Mouse (Mus musculus) MEL (cell line): ENCODE measurements around the gene Ostm1.

Experiments used
- CTCF ChIP-seq, 3 experiments: IDR thresholded peaks in 2 of 3; conservative IDR thresholded peaks in 1 of 3; 2 replicates each; pipeline ENCODE4 v1.5.1; 2011 to 2012; ENCODE audit warnings: low read length in 3 of 3, low read depth in 2 of 3, mild to moderate bottlenecking in 2 of 3, improper control_type of control experiment in 1 of 3, inconsistent platforms in 1 of 3, mixed read lengths in 1 of 3, moderate library complexity in 1 of 3; ENCODE audit not compliant: control insufficient read depth in 1 of 3, insufficient read depth in 1 of 3, poor library complexity in 1 of 3, severe bottlenecking in 1 of 3
- EP300 ChIP-seq, 2 experiments: IDR thresholded peaks; 2 replicates each; pipeline ENCODE4 v1.6.1; 2011; ENCODE audit warnings: improper control_type of control experiment in 2 of 2, low read length in 2 of 2, low read depth in 1 of 2, mild to moderate bottlenecking in 1 of 2
- ETS1 ChIP-seq: IDR thresholded peaks from 2 replicates; pipeline ENCODE4 v1.6.1; 2012; ENCODE audit warnings: low read depth, mild to moderate bottlenecking, inconsistent platforms, low read length, improper control_type of control experiment, moderate library complexity
- MAFK ChIP-seq: IDR thresholded peaks from 2 replicates; pipeline ENCODE4 v1.6.1; 2011; ENCODE audit warnings: low read depth, mild to moderate bottlenecking, low read length, improper control_type of control experiment, borderline replicate concordance
- MAX ChIP-seq: IDR thresholded peaks from 2 replicates; pipeline ENCODE4 v1.6.1; 2011; ENCODE audit warnings: low read length, improper control_type of control experiment
- NRF1 ChIP-seq: IDR thresholded peaks from 2 replicates; pipeline ENCODE4 v1.6.1; 2014; ENCODE audit warnings: low read depth, mild to moderate bottlenecking, inconsistent platforms, low read length, improper control_type of control experiment, moderate library complexity; ENCODE audit not compliant: poor library complexity, insufficient read depth, severe bottlenecking
- POLR2A ChIP-seq, 2 experiments: IDR thresholded peaks; 2 replicates each; pipeline ENCODE4 v1.6.1; 2011 to 2012; ENCODE audit warnings: low read length in 2 of 2, mild to moderate bottlenecking in 2 of 2, control low read depth in 1 of 2, improper control_type of control experiment in 1 of 2, low read depth in 1 of 2, moderate library complexity in 1 of 2; ENCODE audit not compliant: control insufficient read depth in 1 of 2, insufficient read depth in 1 of 2, poor library complexity in 1 of 2

DNA sequence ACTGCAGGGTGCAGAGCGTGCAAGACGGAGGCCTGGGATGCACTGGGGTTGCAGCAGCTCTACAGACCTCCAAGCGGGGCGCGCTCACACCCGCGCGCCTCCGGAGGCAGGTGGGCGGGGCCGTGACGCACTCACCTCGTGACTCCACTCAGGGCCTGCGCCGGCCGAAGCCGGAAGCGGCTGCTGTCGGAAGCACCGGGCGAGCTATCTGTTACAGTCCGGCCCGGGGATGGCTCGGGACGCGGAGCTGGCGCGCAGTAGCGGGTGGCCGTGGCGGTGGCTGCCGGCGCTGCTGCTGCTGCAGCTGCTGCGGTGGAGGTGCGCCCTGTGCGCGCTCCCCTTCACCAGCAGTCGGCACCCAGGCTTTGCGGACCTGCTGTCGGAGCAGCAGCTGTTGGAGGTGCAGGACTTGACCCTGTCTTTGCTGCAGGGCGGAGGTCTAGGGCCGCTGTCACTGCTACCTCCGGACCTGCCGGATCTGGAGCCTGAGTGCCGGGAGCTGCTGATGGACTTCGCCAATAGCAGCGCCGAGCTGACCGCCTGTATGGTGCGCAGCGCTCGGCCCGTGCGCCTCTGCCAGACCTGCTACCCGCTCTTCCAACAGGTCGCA is 95.2 kb downstream of the Ostm1 start:
- TF ChIP-seq EP300 (IDR thresholded peaks at IDR 0.05; ENCODE audit: low read depth in 1 of 2, low read length in 2 of 2) (no peak), POLR2A (IDR thresholded peaks at IDR 0.05; ENCODE audit: control insufficient read depth in 1 of 2, insufficient read depth in 1 of 2, low read depth in 1 of 2, low read length in 2 of 2, poor library complexity in 1 of 2) (peak; percentile 92 to 97), CTCF (IDR thresholded peaks at IDR 0.05 in 2 of 3, conservative IDR thresholded peaks at IDR 0.05 in 1 of 3; ENCODE audit: control insufficient read depth in 1 of 3, insufficient read depth in 1 of 3, low read depth in 2 of 3, low read length in 3 of 3, poor library complexity in 1 of 3, severe bottlenecking in 1 of 3) (no peak), MAFK (no peak), NRF1 (peak; percentile 71), ETS1 (peak; percentile 61; the same call in 1 of the 2 replicates), MAX (peak; percentile 86)
